Mouse (Mus musculus) right cerebral cortex, postnatal 25 days (tissue): ENCODE measurements around the gene Arx.

Source experiments
- DNase-seq: peaks from one replicate; pipeline ENCODE4 v3.0.0; 2022

Gene Arx

DNA sequence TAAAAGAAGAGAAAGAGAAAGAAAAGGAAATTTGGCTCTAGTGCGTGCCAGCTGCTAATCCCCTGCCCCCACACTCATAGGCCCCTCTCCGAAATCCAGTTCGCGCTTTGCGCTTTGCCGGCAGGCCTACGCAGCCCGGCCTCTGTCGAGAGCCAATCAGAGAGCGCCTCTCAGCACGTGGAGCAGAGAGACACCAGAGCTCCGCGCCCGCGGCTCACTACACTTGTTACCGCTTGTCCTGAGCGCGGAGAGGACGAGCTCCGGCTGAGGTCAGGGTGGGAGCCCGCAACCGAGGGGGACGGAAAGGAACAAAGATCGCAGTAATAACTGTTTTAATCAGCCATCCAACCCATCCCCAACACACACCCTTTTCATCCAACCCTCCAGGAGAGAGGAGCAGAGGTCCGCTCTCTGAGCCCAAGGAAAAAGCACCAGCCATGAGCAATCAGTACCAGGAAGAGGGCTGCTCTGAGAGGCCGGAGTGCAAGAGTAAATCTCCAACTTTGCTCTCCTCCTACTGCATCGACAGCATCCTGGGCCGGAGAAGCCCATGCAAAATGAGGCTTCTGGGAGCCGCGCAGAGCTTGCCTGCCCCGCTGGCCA lies at the start of gene Arx:
Gene Arx (plus strand): TSS at position 155 of the 603 bp plus-strand sequence.
- no peak for DNase-seq

DNA sequence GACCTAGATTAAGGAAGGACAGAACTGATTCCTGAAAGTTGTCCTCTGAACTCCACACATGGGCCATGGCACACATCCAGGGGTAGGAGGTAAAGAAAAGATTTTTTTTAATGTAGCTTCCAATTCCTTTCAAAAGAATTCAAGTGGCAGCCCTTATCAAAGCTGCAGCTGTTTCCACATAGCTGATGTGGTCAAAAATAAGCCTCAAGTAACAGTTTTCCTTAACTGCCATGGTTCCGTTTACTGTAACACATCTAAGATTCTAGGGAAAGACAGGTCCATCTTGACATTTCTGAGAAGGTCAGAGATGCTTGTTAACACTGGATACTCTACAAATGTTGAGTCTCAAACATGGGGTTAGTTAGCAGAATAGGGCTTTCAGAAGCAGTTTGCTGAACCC lies 34.9 kb upstream of the Arx start:
- no peak for DNase-seq

DNA sequence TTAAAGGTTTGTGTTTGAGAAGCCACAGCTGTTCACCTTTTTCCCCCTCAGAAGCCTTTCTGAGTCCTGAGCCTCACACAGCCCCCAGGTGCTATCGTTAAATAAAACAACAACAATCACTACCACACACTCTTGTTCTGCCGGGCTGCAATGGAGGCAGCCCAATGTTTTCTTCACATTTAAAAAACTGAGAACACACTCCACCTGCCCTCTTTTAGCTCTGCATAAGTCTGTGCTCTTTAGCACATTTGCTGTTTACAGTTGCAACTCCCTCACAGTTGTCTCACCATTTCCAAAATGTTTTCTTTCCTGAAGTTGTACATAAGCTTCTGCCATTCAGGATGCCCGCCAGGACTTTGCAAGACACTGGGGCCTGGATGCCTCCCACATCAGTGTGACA lies 10.6 kb upstream of the Arx start:
- no peak for DNase-seq

DNA sequence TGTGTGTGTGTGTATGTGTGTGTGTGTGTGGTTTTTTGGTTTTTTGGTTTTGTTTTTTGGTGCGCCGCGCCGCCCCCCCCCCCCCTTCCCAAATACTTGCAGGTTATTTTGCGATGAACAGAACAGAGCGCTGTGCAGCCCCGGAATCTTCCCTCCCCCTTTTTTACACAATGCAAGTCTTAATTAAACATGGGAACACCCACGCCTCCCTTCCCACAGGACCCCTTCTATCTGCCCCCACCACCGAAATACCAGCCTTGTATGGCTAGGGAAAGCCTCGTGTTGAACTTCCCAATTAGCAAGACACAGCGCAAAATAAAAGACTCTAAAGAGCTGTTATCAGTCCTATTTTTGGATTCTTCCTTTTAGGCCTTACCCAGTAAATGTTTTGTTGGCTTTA lies 6.3 kb upstream of the Arx start:
- no peak for DNase-seq

DNA sequence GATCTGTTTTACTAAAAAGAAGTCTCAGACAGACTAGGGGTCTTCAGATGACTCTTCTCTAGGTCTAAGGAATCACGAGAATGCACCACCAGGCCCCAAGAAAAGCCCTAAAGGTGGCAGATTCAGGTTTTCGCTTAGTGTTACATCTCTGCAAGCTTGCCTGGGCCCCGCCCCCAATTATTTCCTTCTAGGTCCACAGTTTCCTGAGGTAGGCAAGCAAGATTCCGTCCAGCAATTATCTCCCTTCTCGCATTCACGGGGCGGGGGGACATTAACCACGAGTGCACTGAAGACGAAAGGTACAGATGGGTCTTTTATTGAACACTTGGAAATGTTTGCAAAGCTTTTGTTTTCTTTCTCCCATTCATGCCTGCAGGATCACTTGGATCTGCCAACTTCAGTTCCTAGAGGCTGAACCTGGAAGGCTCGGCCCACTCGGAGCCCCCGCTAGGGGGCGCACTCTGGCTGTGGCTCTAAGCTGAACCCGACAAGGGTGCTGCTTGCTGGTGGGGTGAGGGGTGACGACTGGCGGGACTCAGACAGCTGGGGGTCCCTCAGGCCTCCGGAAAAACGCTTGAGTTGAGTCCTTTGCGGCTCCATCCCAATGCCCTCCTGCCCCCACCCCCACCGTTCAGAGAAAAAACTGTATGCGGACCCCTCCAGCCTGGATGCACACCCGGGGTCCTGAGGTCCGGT lies 5.1 kb upstream of the Arx start:
- DNase-seq: no peak

DNA sequence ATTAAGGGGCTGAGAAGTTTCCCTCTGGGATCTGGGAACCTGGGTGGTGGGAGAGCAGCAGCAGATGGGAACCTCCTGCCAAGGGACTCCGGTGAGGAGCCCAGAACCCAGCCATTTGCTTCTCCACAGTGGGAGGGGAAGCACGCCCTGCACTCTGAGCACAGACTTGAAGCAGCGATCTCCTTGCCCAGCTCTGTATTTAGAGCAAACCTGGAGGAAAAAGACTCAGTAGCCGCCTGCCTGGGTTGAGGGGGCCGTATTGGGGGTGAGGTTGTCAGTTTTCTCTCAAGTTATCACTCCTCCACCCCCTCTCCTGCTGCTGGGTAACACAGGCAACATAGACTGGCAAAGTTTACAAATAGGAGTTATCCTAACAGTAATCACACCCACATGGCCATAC lies 4.5 kb upstream of the Arx start:
- no peak for DNase-seq

DNA sequence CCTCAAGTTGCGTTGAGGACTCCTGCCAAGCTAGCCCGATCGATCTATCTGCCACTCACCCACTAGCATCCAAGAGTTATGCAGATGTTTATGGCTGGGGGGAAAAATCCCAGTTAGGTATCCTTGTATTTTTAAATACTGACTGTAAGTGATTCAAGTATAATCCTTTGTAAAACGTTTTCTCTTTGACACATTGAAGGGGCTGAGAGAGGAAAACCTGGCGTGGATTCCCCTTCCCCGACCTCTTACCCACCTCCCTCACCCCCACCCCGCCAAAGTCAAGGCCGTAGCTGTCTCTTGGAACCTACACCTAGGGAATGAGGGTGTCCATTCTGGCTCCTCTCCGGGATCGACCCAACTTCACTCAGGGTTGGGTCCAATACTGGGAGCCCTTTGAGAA lies 1.2 kb upstream of the Arx start:
- no peak for DNase-seq

DNA sequence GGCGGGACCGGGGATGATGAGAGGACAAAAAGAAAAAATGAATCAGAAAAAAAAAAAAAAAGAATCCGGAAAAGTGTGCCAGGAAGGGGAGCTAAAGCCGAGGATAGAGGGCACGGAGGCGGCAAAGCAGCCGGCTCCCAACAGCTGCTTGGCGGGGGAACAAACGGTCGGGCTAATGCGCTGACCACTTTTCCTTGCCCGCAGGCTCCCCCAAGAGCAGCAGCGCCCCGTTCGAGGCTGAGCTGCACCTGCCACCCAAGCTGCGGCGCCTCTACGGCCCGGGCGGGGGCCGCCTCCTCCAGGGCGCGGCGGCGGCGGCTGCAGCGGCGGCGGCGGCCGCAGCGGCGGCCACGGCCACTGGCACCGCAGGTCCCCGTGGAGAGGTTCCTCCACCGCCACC lies 2.1 kb downstream of the Arx start:
- DNase-seq: no peak

DNA sequence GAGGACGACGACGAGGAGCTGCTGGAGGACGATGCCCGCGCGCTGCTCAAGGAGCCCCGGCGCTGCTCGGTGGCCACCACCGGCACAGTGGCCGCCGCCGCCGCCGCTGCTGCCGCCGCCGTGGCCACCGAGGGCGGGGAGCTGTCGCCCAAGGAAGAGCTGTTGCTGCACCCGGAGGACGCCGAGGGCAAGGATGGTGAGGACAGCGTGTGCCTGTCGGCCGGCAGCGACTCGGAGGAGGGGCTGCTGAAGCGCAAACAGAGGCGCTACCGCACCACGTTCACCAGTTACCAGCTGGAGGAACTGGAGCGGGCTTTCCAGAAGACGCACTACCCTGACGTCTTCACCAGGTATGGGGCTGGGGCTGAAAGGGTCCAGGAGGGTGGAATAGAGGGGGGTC lies 2.8 kb downstream of the Arx start:
- no peak for DNase-seq

DNA sequence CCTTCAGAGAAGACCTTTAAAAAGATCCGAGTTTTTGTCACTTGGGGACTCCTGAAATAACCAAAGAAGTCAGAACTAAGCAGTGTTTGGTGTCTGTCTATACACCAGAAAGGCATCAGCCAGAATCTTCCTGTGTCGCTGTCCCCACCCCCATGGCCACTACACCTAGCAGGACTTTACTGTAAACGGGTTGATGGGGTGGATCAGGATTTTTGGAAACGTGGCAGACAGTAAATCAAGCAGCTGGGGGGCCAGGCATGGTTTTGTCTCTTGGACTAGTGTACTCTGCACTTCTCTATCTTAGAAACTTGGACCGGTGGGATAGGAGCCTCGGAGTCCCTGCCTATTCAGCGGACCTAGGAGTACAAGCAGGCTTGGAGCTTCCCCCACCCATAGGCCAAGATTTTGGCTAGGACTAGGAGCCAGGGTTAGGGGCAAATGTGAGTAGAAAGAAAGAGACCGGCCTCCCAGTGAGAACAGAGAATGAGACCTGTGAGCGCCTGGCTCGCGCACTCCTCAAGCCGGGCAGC lies 3.7 kb downstream of the Arx start:
- no peak for DNase-seq

DNA sequence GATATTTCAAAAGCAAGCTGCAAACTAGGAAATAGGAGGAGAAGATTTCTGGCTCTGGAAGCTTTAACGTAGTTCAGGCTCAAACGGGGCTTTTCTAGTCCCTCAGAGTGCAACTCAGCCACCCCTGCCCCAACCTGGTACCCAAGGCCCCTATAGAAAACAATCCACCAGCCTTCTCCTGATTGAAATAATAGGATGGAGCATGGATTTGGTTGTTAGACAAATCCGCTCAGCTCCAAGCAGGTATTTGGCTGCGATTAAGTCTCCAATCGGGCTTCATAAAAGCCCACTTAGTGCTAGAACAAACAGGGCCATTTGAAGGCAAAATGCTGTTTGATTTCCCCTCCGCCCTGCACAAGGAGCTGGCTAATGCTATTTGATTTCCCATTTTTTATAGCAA lies 5.8 kb downstream of the Arx start:
- no peak for DNase-seq

DNA sequence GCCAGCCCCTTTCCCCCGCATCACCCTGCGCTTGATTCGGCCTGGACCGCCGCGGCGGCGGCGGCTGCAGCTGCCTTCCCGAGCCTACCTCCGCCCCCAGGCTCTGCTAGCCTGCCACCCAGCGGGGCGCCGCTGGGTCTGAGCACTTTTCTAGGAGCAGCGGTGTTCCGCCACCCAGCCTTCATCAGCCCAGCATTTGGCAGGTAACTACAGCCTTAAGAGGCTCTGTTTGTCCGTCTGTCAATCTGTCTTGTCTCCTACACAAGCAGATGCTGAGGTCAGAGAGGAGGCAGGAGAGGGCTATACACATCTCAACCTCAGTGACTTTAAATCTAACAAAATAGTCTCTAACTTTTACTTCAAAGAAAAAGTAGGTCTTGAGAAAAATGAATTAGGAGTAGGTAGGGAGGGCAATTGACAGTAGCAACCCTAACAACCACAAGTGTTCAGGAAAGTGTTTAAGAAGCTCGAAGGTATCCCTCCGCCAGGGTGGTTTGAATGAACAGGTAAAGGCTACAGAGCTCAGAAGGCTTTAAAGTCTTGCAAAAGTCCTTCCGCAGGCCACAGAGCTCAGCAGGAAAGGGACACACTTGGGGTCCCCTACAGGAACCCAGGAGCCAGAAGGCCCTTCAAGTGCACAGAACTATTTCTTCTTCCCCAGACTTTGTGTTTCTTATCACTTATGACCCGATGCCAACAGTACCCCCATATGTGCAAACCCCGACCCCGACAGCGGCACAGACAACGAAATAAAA lies 8.7 kb downstream of the Arx start:
- DNase-seq: no peak

DNA sequence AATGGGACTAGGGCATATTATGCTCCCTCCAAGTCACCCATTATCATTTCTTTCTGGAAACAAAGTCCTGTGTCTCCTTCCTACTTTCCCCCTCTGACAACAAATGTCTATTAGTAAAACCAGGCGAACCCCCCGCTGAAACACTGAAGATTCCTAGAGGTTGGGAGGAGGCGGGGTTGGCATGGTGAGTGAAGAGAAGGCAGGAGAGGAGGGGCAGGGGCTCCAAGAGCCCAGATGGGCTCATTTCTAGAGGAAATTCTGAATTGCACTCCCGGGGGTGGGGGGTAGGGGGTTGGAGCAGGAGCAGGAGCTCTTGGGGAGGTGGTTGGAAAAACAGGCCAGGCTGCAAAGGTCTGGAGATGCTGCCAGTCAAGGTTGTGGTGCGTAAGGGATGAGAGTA lies 9.6 kb downstream of the Arx start:
- DNase-seq: no peak

DNA sequence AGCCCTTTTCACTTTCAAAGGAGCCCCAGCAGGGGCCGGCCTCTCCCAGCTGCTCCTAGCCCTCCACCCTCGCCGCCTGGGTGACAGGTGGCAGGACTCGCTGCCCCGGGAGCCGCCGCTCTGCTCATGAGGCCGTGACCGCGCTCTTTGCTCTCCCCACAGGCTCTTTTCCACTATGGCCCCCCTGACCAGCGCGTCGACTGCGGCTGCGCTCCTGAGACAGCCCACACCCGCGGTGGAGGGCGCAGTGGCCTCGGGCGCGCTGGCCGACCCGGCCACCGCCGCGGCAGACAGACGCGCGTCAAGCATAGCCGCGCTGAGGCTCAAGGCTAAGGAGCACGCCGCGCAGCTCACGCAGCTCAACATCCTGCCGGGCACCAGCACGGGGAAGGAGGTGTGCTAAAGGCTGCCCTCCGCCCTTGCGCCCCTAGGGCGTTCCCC lies 10.8 kb downstream of the Arx start:
- no peak for DNase-seq

DNA sequence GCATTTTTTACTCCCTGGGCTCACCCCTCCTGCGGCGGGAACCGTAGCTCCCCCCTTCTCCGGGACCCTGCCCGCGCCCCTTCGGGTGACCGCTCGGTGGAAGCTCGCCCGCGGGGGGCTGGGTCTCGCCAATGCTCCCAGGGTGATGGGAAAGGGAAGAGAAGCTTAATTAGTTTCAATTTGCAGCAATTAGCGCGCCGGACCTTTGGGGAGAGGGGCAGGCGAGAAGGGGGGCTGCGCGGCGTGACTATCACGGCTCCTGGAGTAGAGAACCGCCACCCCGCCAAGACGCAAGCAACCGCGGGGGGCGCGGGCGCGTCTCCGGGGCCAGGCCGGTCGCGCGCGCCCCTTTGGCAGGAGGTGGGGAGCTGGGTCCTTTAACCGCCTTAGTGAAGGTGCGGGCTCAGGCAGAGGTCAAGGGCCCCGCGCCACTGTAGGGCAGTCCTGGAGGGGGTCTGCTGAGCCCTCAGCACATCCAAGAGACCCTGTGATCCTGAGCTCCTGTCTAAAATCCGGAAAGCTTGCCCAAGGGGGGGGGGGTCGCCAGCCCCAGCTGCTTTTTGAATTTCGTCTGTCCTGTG lies 12.9 kb downstream of the Arx start:
- no peak for DNase-seq

DNA sequence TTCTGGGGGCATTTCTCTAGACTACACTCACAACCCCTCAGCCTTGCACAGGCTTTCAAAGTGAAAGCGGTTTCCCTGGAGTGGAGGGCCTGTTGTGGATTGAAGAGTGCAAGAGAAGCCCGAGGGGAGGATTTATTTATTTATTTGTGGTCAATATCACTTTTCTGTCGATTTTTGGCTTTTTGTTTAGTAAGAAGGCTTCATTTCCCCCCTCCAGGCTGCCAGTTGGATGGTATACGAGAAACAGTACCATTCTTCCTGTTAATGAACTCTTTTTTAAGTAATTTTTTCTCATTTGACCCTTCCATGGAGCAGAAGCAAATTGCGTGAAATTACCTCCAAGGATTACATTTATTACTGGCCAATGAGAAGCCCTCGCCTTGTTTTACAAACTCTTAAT lies 13.5 kb downstream of the Arx start:
- DNase-seq: no peak

DNA sequence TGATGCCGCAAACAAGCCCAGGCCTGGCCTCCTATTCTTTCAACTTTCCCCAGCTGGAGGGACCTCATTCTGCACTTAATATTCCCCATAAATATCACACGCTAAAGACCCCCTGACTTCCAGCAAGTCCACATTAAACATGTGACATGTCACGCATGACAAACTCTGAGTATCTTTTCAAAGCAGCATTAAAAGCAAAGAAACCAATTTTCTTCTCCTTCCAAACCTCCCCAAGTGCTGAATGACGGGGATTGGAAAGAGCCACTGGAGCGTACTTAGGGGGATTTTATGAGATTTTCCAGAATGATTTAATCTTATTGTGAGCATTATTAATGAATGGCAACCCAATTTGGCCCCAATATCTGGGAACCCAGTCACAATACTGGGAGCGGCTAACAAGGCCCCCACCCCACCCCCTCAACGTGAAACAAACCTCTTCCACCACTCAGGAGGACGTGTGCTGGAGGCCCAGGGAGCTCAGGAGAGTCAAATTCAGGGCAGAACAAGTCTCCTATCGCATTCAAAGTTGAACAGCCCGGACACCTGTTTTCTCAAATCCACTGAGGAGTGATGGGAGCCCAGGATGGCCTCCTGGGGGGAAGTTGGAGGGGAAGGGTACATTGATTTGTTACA lies 14.1 kb downstream of the Arx start:
- DNase-seq: no peak

DNA sequence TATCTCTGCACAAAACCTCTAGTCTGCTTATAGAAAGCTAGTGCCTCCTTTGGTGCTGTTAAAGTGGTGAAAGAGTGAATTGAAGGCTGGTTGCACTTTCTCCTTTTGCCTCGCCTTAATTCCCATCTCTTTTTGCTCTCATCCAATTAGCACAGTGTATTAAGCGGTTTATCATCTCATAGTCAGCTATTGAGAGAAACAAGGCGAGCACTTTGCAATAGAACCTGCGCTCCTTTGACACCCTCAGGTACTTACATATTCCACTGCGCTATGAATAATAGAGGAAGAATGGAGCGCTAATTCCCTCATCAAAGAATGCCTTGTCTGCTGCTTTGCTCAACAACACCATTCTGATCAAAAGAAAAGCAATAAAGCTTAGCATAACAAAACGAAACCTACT lies 15.6 kb downstream of the Arx start:
- DNase-seq: no peak

DNA sequence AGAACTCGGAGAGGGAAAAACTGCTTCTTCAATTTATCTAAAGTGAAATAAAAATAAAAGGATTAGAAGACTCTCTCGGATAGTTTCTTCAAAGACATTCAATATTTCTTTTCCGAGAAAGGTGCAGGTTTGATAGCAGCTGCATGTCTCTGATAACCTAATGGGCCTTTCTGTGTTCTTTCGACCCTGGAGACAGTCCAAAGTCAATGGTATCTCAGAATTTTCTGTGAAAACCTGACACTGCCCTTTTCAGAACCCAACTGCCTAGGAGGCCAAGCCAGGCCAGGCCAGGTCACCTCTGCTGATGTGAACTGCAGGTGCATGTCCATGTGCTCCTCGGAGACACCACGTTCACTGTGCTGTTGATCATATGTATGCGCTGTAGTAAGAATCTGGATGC lies 19.5 kb downstream of the Arx start:
- no peak for DNase-seq

DNA sequence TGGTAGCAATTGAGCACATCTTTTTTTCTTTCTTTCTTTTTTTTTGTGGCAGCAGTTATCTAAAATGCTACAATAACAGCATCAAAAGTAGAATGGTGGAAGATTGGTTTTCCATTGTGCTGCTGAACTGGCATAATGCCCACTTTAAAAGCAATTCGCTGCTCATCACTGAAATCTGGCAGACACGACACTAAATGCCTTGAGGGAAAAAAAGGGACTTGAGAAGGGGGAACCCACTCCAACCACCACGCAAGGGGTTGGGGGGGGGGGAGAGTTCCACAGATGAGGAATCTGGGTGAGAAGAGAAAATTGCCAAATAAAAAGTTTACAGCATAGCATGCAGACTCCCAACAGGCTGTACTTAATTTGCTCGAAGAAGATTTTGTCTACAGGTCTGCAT lies 31.3 kb downstream of the Arx start:
- no peak for DNase-seq

DNA sequence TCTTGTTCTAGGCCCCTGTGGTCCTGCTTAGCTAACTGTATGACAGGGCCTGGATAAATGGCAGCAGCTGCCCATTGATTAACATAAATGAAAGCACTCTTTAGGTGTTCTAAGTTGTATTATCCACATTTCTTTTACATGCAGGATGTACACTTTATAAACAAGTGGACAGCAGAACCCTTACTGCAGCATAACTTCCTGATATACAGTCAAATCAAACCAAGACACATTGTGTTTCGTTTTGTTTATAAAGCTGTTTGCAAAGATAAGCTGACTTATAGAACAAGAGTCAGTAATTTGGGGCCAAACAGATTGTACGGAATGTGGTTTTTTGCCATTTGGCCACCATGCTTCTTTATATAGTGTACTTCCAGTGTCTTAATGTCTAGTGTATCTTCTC lies 33.7 kb downstream of the Arx start:
- no peak for DNase-seq

DNA sequence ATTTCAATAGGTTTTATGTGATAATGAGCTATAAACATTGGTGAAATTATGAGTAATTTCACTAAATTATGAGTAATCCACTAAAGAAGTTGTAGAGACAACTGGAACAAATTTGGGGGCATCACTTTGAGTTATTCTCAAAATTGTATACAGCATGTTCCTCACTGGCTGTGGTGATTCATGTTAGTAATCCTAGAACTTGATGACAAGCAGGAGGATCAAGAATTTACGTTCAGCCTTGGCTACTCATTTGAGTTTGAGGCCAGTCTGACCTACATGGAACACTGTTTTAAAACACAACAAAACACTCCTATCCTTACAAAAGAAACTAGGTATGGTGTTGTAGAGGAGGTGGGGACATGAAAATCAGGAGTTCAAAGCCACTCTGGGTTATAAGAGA lies 35.1 kb downstream of the Arx start:
- no peak for DNase-seq
